Mouse (Mus musculus) stomach, postnatal 0 days (tissue): ENCODE measurements around the gene Klf5.

Experiments used
- CTCF ChIP-seq: IDR thresholded peaks from 2 replicates; pipeline ENCODE4 v1.5.1; 2016; ENCODE audit warnings: antibody characterized with exemption, low read depth, mild to moderate bottlenecking, moderate library complexity
- EP300 ChIP-seq: optimal IDR thresholded peaks from 2 replicates; pipeline ENCODE3; 2016; ENCODE audit warnings: antibody characterized with exemption

DNA sequence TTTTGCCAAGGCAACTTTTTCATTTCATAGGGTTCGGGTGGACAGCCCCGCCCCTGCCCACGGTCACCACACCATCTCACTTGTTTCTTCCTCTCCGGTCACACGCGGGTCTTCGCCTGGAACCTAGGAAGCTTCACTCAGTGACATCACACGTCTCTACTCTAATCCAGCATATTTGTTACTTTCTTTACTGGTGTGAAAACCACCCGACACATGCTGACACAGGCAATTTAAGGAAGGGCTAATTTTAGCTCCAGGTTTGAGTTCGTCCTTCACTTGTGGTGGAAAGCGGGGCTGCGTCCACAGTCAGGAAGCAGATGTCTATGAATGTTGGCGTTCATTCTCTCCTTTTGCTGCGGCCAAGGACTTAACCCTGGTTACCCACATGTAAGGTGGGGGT lies 32.7 kb upstream of the Klf5 start:
- no peak for TF ChIP-seq CTCF
- no peak for TF ChIP-seq EP300
